27 mouse cellular contexts compared by ENCODE assay signal in genomic region chr1:119129039-119129438, GRCm38 (mm10).
DNase-seq lines count a peak whose midpoint lies in the region; ATAC-seq and TF ChIP-seq lines count a peak whose summit lies in the region.
"Had no signal": no experiment of that assay in that cellular context is flagged by ENCODE, and none has a peak within 500 bp of the region (broad histone marks: within the 10 kb centered on the region; RNA-seq: fewer than 3 reads in every experiment).

No protein-coding gene starts in this region.

- WGBS in kidney, embryonic 16.5 days = 93% methylated on average over 3 of the region's 3 CpGs

- H3ac ChIP-seq in myocyte (ENCODE audit: control insufficient read depth, insufficient read length) = no peak overlapping the region

- peak; percentile 7 to 15 for DNase-seq in heart, adult 9 months (ENCODE audit: low spot score in 2 of 2)
- DNase-seq in heart, postnatal 10 days = no peak
- DNase-seq in 416B (ENCODE audit: low read depth) (peak; percentile 92), NIH3T3 (ENCODE audit: low read depth) (peak; percentile 37)
- DNase-seq in yolk sac, embryonic 10.5 days (ENCODE audit: low spot score) = no peak
- no peak for DNase-seq in urinary bladder, postnatal 4 days (ENCODE audit: low spot score in 2 of 2)
- DNase-seq: adrenal gland, postnatal 10 days; adrenal gland, postnatal 36 days; cerebellum, adult 8-10 months; cerebellum, postnatal 10 days; cerebellum, postnatal 36 days; embryo, embryonic 11 days; forebrain, postnatal 0 days; gastrocnemius, adult 2 months; gastrocnemius, postnatal 14 days; heart, postnatal 14 days; kidney, adult 2 months had no signal

- H3K4me1 ChIP-seq in kidney, embryonic 16.5 days (ENCODE audit: insufficient read depth, low read length) = no peaks in the 10 kb centered on the region
- H3K4me1 ChIP-seq: heart, embryonic 12.5 days; heart, embryonic 15.5 days; hindbrain, embryonic 12.5 days; hindbrain, embryonic 15.5 days had no signal

- H3K27me3 ChIP-seq in myocyte (ENCODE audit: control insufficient read depth, insufficient read depth, insufficient read length) = no peaks in the 10 kb centered on the region
- no peaks in the 10 kb centered on the region for H3K27me3 ChIP-seq in kidney, embryonic 16.5 days (ENCODE audit: insufficient read depth, low read length)
- H3K27me3 ChIP-seq: heart, embryonic 12.5 days; heart, embryonic 15.5 days; hindbrain, embryonic 12.5 days; hindbrain, embryonic 15.5 days had no signal

- intact Hi-C loops in heart, postnatal 10 days (cut with DNase I) = no loop called here

- H3K27ac ChIP-seq in kidney, embryonic 16.5 days (ENCODE audit: low read length) = no peak overlapping the region
- H3K27ac ChIP-seq: gastrocnemius, adult 2 months; heart, adult 2 months; heart, embryonic 15.5 days; hindbrain, embryonic 12.5 days; hindbrain, embryonic 15.5 days had no signal

- TF ChIP-seq POLR2A in myocyte (IDR thresholded peaks at IDR 0.05; ENCODE audit: insufficient read length, low read depth) = no peak

- H3K4me2 ChIP-seq in myocyte (ENCODE audit: low read depth) = no peak overlapping the region
- H3K4me2 ChIP-seq in kidney, embryonic 16.5 days (replicated peaks; ENCODE audit: low read depth, low read length) = no peak overlapping the region
- H3K4me2 ChIP-seq: heart, embryonic 12.5 days; heart, embryonic 15.5 days; hindbrain, embryonic 12.5 days; hindbrain, embryonic 15.5 days had no signal

- H3K4me3 ChIP-seq in myocyte = no peak overlapping the region
- H3K4me3 ChIP-seq in kidney, embryonic 16.5 days (ENCODE audit: low read length) = no peak overlapping the region
- H3K4me3 ChIP-seq: gastrocnemius, adult 2 months; heart, adult 2 months; heart, embryonic 12.5 days; heart, embryonic 15.5 days; hindbrain, embryonic 12.5 days; hindbrain, embryonic 15.5 days had no signal

- no peaks in the 10 kb centered on the region for H3K9me3 ChIP-seq in kidney, embryonic 16.5 days (ENCODE audit: low read length)
- H3K9me3 ChIP-seq: heart, embryonic 12.5 days; heart, embryonic 15.5 days; hindbrain, embryonic 12.5 days; hindbrain, embryonic 15.5 days had no signal

- no peak overlapping the region for H3K9ac ChIP-seq in kidney, embryonic 16.5 days (replicated peaks; ENCODE audit: low read length)
- H3K9ac ChIP-seq: forebrain, postnatal 0 days; heart, embryonic 12.5 days; heart, embryonic 15.5 days; hindbrain, embryonic 12.5 days; hindbrain, embryonic 15.5 days had no signal

- ATAC-seq in kidney, embryonic 16.5 days (ENCODE audit: low FRiP score, low TSS enrichment) = no peak
- ATAC-seq: activated CD4-positive, CD25-positive, alpha-beta regulatory T cell, adult 4 months; forebrain, embryonic 14.5 days; forebrain, postnatal 0 days; intestine, postnatal 0 days had no signal

- H3K79me2 ChIP-seq in myocyte (ENCODE audit: control insufficient read depth, insufficient read depth) = no peaks in the 10 kb centered on the region

- no peaks in the 10 kb centered on the region for H3K36me3 ChIP-seq in myocyte (ENCODE audit: control insufficient read depth, insufficient read depth)
- no peaks in the 10 kb centered on the region for H3K36me3 ChIP-seq in kidney, embryonic 16.5 days (ENCODE audit: insufficient read depth, low read length)
- H3K36me3 ChIP-seq: heart, embryonic 12.5 days; heart, embryonic 15.5 days; hindbrain, embryonic 12.5 days; hindbrain, embryonic 15.5 days had no signal

TF ChIP-seq in myocyte, 11 proteins besides CTCF, POLR2A, EP300 and RAD21:
- TF ChIP-seq REST (IDR thresholded peaks at IDR 0.05; ENCODE audit: insufficient read depth, insufficient read length) = no peak
- TF ChIP-seq CEBPB (IDR thresholded peaks at IDR 0.05; ENCODE audit: insufficient read depth, poor library complexity, severe bottlenecking) = peak; percentile 99

Comparison
In these comparisons a context has a peak if more than half of its experiments do, and no peak if none do; other contexts are left out.
1. DNase-seq: peak in heart, adult 9 months (2 of 2), 416B (single experiment) and NIH3T3 (single experiment); none in heart, postnatal 10 days (0 of 2), yolk sac, embryonic 10.5 days (single experiment) and urinary bladder, postnatal 4 days (0 of 2).